Mouse (Mus musculus) kidney, adult 2 months (tissue): ENCODE data around the gene Kctd19. TPM values are rescaled to one million over a fixed set of nuclear protein-coding genes. Genes with fewer than 3 reads are reported as not detected.
A peak's percentile ranks its signal among the peaks of the same experiment; 100 is the strongest.

ENCODE experiments used
- DNase-seq: peaks from one replicate; pipeline ENCODE4 v3.0.0; 2021
- H3K27ac ChIP-seq: fragments of 200-500 bp; 2 replicates; pipeline ENCODE4 v1.5.1; 2012; ENCODE audit warnings: low read depth, low read length, control low read depth, inconsistent platforms; ENCODE audit not compliant: insufficient read depth
- H3K27me3 ChIP-seq: fragments of 200-500 bp; replicated peaks from 2 replicates; pipeline ENCODE4 v1.6.1; 2012; ENCODE audit warnings: mild to moderate bottlenecking, moderate library complexity, low read length, inconsistent platforms; ENCODE audit not compliant: control insufficient read depth, insufficient read depth
- H3K36me3 ChIP-seq: fragments of 200-500 bp; 2 replicates; pipeline ENCODE4 v1.6.1; 2012; ENCODE audit warnings: mild to moderate bottlenecking, moderate library complexity, low read length, inconsistent platforms; ENCODE audit not compliant: control insufficient read depth, insufficient read depth
- H3K4me1 ChIP-seq: fragments of 200-500 bp; 2 replicates; pipeline ENCODE4 v1.6.1; 2011; ENCODE audit warnings: low read length; ENCODE audit not compliant: control insufficient read depth, insufficient read depth
- H3K4me3 ChIP-seq: fragments of 200-500 bp; 2 replicates; pipeline ENCODE4 v1.5.1; 2011; ENCODE audit warnings: mild to moderate bottlenecking, low read depth, low read length, control low read depth; ENCODE audit not compliant: insufficient read depth
- CTCF ChIP-seq: fragments of 200-500 bp; conservative IDR thresholded peaks from 2 replicates; pipeline ENCODE4 v1.5.1; 2011; ENCODE audit warnings: low read depth, mild to moderate bottlenecking, control low read depth, low read length, moderate library complexity, mixed read lengths; ENCODE audit not compliant: insufficient read depth, insufficient read length
- POLR2A ChIP-seq: fragments of 200-500 bp; IDR thresholded peaks from one replicate; pipeline ENCODE4 v1.6.1; 2011; ENCODE audit warnings: low read depth, low read length, control low read depth
- WGBS: fragments of 180-500 bp; shearing (Covaris S2); methylation state at CpG from one replicate; pipeline ENCODE4 v1.1.7; 2018; 5-methylcytosine and 5-hydroxymethylcytosine counted together
- polyA plus RNA-seq: library from polyadenylated mRNA; depleted of rRNA; stranded (reverse); fragments of >200 nt; gene quantifications from 2 replicates; pipeline ENCODE4 v1.2.3, GENCODE M21; 2012; rRNA removed

Kctd19 gene
- polyA plus RNA-seq, 1 experiment, result 0.17 TPM

GRCm38 (mm10) chr8:105341399-105341798 is 71.9 kb downstream of the Kctd19 start:
- Histone ChIP-seq H3K36me3 (no peaks in the 10 kb centered on the region), H3K4me1 (no peaks in the 10 kb centered on the region; the same call in 1 of the 2 replicates), H3K4me3 (no peak overlapping the region), H3K27ac (no peak overlapping the region), H3K27me3 (no peaks in the 10 kb centered on the region)
- TF ChIP-seq CTCF (no peak), POLR2A (no peak)
- no peak for DNase-seq
- 66% methylated on average over 8 of the region's 8 CpGs for WGBS

- TF ChIP-seq POLR2A, result no peak
- TF ChIP-seq CTCF, result no peak
- Histone ChIP-seq H3K27ac (peak overlapping the region; percentile 35), H3K4me1 (no peaks in the 10 kb centered on the region; the same call in 1 of the 2 replicates), H3K36me3 (no peaks in the 10 kb centered on the region), H3K4me3 (no peak overlapping the region), H3K27me3 (no peaks in the 10 kb centered on the region)
- peak; percentile 71 for DNase-seq
- 54% methylated on average over 6 of the region's 6 CpGs for WGBS
Measured at GRCm38 (mm10) chr8:105339886-105340635, 73.2 kb downstream of the Kctd19 start.

- H3K4me3 ChIP-seq, result no peak overlapping the region
- WGBS, result 52% methylated on average over 4 of the region's 4 CpGs
- no peak overlapping the region for H3K27ac ChIP-seq
Measured at GRCm38 (mm10) chr8:105338992-105339391, 74.3 kb downstream of the Kctd19 start.

GRCm38 (mm10) chr8:105336373-105337130 is 76.8 kb downstream of the Kctd19 start:
- TF ChIP-seq CTCF, result no peak
- no peak for TF ChIP-seq POLR2A
- Histone ChIP-seq H3K4me1 (no peaks in the 10 kb centered on the region), H3K27ac (no peak overlapping the region), H3K27me3 (no peaks in the 10 kb centered on the region), H3K36me3 (no peaks in the 10 kb centered on the region; the same call in none of the 2 replicates), H3K4me3 (no peak overlapping the region)
- 80% methylated on average over 32 of the region's 32 CpGs for WGBS
- DNase-seq, result no peak

More at GRCm38 (mm10) chr8:105338992-105339391, 74.3 kb downstream of the Kctd19 start:
- Histone ChIP-seq H3K36me3 (no peaks in the 10 kb centered on the region), H3K4me1 (no peaks in the 10 kb centered on the region), H3K27me3 (no peaks in the 10 kb centered on the region)
- no peak for DNase-seq
- TF ChIP-seq POLR2A, result no peak
- no peak for TF ChIP-seq CTCF

Other genes starting within 250 kb of the Kctd19 start
- 4.4 and 6.1 TPM in 2 replicates for gene Cbfb, start 242.8 kb downstream of the Kctd19 start, polyA plus RNA-seq
- gene D230025D16Rik, start 188.4 kb downstream of the Kctd19 start, polyA plus RNA-seq, result 22.1 and 23.2 TPM in 2 replicates
- 4.8 and 5.3 TPM in 2 replicates for gene B3gnt9, start 158.3 kb downstream of the Kctd19 start, polyA plus RNA-seq
- 13.1 and 13.5 TPM in 2 replicates for gene Tradd, start 148.9 kb downstream of the Kctd19 start, polyA plus RNA-seq
- gene Fbxl8, start 148.9 kb downstream of the Kctd19 start, polyA plus RNA-seq, result 6.9 and 8.3 TPM in 2 replicates
- gene Hsf4, start 143.7 kb downstream of the Kctd19 start, polyA plus RNA-seq, result 2.1 and 2.7 TPM in 2 replicates
- 4.8 and 5.6 TPM in 2 replicates for gene Nol3, start 137.4 kb downstream of the Kctd19 start, polyA plus RNA-seq
- 2.1 and 2.5 TPM in 2 replicates for gene 4931428F04Rik, start 123.6 kb downstream of the Kctd19 start, polyA plus RNA-seq
- 11.7 and 15.3 TPM in 2 replicates for gene Exoc3l, start 117.4 kb downstream of the Kctd19 start, polyA plus RNA-seq
- 88.1 and 93.5 TPM in 2 replicates for gene E2f4, start 115.8 kb downstream of the Kctd19 start, polyA plus RNA-seq
- 49.6 and 60.3 TPM in 2 replicates for gene Elmo3, start 107.9 kb downstream of the Kctd19 start, polyA plus RNA-seq
- 11.0 and 14.1 TPM in 2 replicates for gene Lrrc29, start 87.2 kb downstream of the Kctd19 start, polyA plus RNA-seq
- gene Tmem208, start 87.1 kb downstream of the Kctd19 start, polyA plus RNA-seq, result 113 and 116 TPM in 2 replicates
- gene Fhod1, start 65.5 kb downstream of the Kctd19 start, polyA plus RNA-seq, result 18.2 and 20.0 TPM in 2 replicates
- gene Slc9a5, start 64.7 kb downstream of the Kctd19 start, polyA plus RNA-seq, result 1.9 and 2.5 TPM in 2 replicates
- gene Plekhg4, start 40.2 kb downstream of the Kctd19 start, polyA plus RNA-seq, result 0.14 and 0.18 TPM in 2 replicates
- 0.33 and 0.45 TPM in 2 replicates for gene Lrrc36, start 69 bp upstream of the Kctd19 start, polyA plus RNA-seq
- 11.9 and 19.3 TPM in 2 replicates for gene Tppp3, start 58.0 kb upstream of the Kctd19 start, polyA plus RNA-seq
- gene Zdhhc1, start 83.4 kb upstream of the Kctd19 start, polyA plus RNA-seq, result 47.6 and 57.7 TPM in 2 replicates
- gene Hsd11b2, start 105.3 kb upstream of the Kctd19 start, polyA plus RNA-seq, result 310 and 336 TPM in 2 replicates
- gene Atp6v0d1, start 152.5 kb upstream of the Kctd19 start, polyA plus RNA-seq, result 161 and 182 TPM in 2 replicates
- 50.6 and 54.8 TPM in 2 replicates for gene Ripor1, start 191.8 kb upstream of the Kctd19 start, polyA plus RNA-seq
- 13.3 and 16.7 TPM in 2 replicates for gene Ctcf, start 223.1 kb upstream of the Kctd19 start, polyA plus RNA-seq
- gene Agrp, start 223.9 kb upstream of the Kctd19 start, polyA plus RNA-seq, result 0.13 and 0.31 TPM in 2 replicates